Mouse (Mus musculus) T-helper 2 cell (primary cell): ENCODE measurements around the gene Prdx5.

Source experiments
- in situ Hi-C: fragments of 300-600 bp; cut with MboI, MseI; formaldehyde crosslinking; loops from one replicate; pipeline ENCODE4 v1.15.1; 2025; ENCODE audit warnings: high pct_unique_total_duplicates

Prdx5 gene

DNA sequence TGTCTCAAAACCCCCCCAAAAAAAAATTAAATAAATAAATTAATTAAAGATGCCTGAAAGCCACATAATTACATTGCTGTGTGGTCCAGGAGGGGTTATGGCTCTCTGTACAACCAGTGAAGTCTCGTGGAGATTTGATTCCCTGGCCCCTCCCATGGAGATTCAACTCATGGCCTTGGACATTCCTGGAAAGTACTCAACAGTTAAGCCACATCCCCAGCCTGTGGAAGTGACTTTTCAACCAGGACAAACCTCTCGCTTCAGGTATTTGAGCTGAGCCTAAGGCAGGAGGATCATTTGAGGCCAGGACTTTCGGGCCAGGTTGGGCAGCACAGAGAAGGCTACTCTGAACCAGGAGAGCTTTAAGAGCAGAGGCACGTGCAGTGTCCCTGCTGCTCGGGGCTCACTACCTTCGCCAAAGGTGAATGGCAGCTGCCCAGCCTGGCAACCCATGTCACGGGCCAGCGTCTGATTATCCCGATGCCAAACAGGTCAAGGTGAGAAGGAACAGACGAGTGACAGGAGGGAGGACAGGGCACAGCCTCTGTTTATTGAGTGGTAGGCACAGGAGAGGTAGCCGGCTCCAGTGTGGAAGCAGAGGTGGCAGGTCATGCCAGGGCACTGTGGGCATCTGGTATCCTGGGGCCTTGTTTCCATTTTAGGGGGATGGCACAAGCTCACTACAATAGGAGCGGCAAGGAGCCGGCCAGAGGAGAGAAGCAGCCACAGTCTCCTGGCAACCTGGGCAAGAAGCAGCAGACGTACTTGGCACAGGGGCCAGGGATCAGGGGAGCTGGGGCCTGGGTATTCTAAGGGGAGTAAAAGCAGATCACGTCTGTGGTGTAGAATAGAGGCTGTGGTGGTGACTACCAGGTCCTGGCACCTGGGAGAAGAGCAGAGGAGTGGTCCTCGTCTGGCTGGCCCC is 27.9 kb upstream of the Prdx5 start:
- in situ Hi-C loops: loop anchor here (5.0 kb wide), 1 partner anchor 39 kb away; the partner anchor contains the start of gene Plcb3

DNA sequence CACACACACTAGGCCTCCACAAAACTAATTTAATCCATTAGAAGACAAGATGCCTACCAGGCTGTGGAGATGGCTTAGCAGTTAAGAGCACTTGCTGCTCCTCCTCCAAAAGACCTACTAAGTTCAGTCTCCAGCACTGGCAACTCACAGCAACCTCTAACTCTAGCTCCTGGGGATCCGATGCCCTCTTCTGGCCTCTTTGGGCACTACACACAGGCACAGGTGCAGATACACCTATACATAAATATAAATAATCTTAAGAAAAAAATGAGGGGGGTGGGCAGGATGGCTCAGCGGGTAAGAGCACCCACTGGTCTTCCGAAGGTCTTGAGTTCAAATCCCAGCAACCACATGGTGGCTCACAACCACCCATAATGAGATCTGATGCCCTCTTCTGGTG is 26.4 kb upstream of the Prdx5 start:
- in situ Hi-C loops: loop anchor here (5.0 kb wide), 1 partner anchor 41 kb away; the partner anchor contains the start of gene Plcb3

DNA sequence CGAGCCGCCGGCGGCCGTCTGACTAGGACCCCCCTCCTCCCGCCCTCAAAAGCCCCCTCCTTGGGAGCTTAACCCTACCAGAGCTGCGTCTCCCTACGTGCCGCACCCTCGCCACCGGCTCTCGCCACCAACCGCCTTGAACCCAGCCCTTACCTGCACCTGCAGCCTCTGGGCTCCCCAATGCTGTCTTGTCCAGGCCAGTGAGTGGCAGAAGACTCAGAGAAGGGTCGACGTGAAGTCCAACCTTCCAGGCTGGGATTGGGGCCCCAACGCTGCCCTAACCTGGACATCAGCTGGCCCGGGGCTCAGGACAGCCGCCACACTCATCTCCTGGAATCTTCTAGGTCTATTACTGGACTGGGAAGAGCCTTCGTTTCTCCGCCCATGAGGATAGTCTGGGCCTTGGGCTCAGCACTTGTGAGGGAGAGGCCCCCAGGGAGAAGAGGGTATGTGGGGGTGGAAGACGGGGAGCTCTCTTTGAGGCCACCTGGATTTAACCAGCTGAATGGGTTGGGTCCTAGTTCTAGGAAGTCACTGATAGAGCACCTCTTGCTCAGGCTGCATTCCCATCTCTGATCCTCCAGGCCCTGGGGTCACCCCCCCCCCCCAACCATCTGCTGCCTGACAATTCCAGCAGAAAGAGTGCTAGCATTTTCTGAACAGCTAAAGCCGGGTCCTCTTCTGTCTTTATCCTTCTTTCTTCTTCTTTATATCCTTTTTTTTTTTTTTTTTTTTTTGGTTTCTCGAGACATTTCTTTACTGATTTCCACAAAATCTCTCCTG is 24.5 kb upstream of the Prdx5 start, which contains the start of gene Kcnk4:
Gene Kcnk4 (minus strand): TSS at position 321 of the 783 bp plus-strand sequence.
- in situ Hi-C loops: no loop called here

DNA sequence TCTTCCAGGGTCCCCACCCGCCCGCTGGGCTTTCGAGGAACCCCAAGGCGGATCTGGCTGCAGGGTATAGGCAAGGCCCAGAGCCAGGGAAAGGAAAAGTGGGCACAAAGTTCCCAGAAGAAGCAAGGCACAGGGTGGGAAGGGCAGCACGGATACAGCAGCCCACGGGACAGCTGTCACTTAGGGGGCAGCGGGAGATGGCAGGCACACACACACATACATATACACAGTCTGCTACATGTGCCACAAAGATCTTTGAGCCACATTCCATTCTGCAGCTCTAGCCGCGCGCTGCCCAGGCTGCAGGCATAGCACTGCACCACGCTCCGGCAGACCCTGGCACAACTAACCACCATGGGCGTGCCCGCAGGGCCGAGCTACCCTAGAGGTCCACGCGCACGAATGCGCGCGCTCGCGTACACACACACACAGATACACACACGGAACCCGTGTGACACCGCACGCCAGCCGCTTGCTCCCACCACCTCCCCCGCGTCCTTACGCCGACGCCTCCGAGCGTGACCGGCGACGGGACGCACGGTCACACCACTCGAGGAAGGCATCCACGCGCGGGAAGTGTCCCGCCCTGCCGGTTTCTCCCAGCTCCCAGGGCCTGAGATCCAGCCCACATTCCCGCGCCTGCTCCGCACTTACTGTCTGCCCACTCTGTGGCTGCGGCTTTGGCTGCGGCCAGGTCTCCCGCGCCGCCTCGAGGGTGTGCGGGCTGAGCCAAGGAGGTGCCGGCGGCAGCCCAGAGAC is 23.7 kb upstream of the Prdx5 start:
- in situ Hi-C loops: no loop called here

DNA sequence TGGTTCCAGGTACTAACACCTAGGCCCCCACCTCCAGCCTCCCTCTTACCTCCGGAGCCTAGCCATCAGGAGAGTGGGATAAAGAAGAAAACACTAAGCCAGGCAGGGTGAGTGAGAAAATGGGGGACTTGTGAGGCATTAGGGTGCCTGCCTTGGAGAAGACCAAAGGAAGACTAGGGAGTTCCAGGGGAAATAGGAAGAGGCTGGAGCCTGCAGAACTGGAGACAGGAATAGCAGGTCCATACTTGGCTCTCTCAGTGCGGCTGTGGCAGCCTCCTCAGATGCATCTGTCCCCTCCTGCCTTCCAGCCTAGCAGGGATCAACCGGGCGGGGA is 23.2 kb upstream of the Prdx5 start:
- in situ Hi-C loops: no loop called here

DNA sequence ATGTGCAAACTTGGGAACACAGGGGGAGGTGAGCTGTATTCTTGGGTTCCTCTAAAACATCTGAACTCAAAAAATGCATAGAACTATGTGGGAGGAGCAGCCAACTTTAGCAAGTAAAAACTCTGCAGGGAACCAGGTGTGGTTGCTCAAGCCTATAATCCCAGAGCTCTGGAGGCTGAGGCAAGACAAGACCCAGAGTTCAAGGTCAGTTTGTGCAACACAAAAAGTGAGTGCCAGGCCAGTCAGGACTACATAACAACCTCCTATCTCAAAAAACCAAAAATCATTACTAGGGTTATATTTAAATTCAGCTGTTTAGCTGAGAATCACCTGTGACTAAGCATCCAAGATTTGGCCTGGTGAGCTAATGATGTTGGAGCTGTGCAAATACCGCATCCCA is 22.1 kb upstream of the Prdx5 start:
- in situ Hi-C loops: no loop called here

DNA sequence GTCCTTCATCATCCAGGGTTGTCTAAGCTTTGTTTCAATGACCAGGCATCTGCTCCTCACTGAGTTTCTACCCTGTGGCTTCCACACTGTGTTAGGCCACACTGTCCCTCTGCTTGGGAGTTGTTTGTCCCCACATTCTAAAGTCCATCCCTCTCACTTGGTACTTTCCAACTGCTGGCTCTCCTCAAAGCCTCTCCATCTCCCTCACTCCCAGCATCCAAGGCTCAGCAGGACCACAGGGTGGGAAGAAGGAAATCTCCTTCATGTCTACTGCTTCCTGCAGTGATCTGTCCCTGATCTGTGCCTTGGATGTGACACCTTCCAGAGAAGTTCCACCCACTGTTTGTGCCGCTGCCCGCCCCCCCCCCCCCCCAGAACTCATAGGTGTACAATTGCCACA is 21.1 kb upstream of the Prdx5 start:
- in situ Hi-C loops: no loop called here

DNA sequence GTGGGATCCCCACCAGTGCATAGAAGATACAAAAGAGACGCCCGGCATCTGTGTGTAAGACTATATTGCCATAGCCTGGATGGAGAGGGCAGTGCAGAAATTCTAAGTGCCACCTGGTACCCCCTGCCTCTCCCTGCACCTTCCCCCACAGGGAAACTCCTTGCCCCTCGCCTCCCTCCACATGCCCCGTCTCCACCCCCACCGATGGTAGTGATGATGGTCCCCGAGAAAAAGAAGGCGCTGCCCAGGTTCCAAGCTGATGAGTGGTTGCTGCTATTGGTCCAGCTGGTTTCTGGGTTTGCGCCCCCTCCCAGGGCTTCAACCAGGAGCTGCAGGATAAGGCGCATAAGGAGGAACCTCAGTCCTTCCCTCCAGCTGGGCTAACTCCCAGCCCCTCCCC is 18.2 kb upstream of the Prdx5 start:
- in situ Hi-C loops: no loop called here

DNA sequence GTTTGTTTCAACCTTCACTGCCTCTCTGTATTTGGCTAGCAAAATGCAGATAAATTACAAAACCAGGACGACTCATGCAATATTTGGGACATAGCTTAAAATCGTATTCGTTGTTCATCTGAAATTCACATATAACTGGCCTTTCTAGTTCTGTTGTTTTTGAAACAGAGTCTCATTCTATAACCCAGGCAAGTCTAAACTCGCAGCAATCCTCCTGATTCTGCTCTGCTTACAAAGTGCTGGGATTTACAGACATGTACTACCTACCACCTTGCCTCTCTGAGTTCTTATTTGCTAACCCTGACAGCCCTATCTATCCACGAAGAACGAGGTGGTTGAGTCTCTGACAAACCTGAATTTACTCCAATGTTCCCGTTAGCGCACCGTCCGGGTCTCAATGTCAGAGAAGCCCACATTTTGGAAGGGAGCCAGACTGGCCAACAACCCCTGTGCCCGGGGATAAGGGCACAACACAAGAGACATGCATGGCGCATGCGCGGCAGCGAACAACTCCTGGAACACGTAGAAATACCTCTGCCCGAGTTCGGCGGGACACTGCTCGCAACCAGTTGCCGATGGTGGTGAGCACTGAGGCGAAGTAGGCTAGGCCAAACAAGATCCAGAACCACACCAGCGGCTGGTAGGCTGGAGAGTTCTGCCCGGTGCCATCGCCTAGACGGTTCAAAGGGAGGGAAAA is 16.8 kb upstream of the Prdx5 start:
- in situ Hi-C loops: no loop called here

DNA sequence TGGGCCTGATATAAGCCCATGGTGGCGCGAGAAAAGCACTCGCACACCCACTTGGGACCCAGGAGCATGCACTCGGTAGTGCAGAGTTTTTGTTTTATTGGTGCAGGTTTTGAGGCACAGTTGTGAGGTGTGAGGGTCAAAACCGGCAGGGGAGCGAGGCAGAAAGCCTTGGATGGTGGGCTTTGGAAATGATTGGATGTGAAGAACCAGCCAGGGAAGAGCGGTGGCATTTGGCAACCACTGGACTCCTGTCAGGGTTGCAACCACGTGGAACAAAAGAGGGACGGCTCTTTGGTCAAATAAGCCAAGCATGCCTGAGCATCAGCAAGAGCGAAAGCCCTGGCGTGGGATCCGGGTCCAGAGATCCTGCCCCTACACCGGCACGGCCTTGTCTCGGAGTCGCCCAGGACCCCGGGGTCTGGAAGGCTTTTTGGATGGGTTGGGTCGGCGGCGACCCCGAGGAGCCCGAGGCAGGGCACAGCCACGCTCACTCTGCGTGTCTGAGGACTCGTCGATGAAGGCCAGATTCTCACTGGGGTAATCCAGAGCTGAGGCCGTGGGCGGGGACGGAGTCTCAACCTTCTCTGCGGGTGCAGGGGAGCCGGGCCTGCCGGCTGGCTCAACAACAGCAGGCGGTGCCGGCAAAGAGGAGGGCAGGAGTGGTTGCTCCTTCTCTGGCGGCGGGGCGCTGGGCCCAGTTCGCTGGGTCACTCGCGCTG is 15.9 kb upstream of the Prdx5 start:
- in situ Hi-C loops: no loop called here

DNA sequence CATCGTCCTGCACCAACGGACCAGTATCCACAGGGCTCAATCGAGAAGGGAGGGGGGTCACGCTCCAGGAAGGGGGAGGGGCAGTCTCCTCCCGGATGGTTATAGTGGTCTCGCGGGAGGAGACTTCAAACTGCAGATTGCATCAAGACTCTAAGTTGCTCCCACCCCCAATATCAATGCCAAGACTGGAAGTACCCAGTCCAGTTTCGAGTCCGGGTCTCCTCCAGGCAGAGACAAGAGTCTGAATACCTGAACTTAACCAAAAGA is 15.3 kb upstream of the Prdx5 start, which contains the start of gene Catsperz:
Gene Catsperz (minus strand): TSS at position 74 of the 267 bp plus-strand sequence.
- in situ Hi-C loops: no loop called here

DNA sequence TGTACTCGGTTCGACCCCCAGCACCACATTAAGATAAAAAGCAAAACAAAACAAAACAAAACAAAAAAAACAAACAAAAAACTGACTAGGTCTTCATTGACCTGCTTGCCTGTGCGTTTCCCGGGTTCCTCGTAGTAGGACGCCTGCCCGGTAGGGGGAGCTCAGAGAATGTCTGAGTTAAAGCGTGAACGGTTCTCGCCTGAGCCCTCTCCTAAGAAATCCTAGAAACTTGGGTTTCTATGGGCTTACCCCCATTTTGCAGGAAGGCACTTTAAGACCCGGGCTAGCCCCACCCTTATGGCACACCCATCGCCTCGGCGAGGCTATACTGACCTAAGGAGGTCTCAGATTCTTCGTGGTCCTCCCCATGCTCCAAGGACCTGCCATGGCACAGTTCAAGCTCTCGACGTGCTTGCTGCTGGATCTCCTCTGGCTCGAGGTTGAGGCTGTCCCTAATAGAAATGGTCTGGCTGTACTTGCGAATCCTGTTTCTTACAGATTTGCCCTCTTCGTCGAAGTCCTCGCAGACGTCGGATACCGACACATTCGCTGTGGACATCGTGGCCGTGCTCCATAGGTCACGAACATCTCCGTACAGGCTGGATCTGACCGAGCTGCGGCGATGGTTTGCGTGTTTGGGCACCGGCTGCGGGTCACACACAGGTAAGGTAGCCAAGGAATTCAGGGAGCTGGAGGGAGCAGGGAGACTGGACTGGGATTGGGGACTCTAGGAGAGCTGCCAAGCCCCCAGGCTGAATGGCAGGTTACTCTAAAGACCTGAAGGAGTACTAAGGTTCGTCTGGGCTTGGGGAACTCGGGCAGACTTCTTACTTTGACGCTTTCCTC is 14.8 kb upstream of the Prdx5 start:
- in situ Hi-C loops: no loop called here

DNA sequence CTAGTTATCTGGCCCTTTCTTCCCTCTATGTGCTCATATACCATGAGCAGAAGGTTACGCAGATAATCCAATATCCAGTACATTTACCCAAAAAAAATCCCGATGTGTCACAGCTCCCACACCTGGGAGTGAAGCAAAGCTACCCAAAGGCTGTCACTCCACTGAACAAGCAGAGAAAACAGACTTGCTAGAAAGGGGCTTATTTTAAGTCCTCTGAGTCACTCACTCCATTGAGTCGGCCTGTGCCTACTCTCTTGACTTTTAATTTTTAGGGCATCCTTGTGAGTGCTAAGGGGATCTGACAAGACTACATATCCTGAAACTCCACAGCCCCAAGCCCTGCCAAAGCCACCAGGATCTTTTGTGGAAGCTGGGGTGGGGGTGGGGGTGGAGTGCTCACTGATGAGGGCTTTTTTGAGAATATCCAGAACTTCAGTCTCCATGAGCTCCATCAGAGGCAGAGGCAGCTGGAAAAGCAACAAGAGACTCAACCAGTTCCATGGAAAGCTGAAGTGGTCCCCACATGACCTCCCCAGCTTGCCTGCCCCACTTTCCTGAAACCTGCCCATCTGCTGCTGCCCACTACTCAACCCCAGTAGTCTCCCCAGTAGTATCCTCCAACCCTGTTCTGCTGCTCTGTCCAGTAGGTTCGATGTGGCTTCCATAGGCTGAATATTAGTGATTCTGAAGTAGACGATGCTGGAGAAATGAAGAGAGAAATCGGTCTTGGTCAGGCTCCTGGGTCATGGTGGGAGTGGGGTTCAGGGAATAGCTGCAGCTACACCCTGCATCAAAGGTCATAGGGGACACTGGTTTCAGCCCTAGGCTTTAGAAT is 13.2 kb upstream of the Prdx5 start:
- in situ Hi-C loops: no loop called here

DNA sequence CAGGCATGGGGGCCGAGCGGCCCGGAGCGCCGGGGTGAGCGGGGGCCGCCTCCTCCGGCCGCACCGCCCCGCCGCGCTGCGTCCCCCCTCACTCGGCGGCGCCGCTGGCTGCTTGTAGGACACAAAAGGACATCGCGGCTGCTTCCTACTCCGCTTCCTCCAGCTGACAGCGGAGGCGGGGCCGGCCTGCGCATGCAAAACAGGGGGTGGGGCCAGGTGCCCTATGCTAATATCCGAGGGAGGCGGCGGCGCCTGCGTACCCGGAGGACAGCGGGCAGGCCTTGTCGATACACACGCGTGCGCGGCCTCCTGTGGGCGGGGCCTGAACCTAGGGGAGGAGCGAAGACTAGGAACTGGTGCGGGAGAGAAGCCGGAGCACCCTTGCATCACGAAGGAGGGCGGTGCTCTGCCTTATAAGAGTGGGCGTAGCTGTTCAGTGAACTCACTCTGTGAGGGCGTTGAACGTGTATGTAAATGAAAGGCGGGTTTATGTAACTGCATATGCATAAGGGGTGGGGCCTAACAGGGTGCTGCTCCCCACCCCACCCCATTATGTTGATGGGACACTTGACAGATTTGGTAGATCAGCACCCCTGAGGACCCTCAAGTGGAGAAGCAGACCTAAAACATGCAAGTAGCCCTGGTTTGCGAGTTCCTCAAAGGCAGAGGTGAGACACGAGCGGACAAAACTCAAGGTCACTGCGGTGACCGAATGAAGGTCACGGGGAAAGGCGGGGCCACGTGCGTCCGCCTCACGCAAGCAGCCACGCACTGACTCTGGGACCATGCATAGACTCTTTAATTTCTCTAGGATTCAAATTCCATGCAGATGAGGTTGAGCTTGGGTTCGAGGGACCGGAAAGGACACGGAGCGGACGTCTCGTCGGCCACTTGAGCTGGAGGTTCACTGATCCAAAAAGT is 12.0 kb upstream of the Prdx5 start, which contains the start of gene Esrra:
Gene Esrra (minus strand): TSS at position 167 of the 921 bp plus-strand sequence.
- in situ Hi-C loops: no loop called here

DNA sequence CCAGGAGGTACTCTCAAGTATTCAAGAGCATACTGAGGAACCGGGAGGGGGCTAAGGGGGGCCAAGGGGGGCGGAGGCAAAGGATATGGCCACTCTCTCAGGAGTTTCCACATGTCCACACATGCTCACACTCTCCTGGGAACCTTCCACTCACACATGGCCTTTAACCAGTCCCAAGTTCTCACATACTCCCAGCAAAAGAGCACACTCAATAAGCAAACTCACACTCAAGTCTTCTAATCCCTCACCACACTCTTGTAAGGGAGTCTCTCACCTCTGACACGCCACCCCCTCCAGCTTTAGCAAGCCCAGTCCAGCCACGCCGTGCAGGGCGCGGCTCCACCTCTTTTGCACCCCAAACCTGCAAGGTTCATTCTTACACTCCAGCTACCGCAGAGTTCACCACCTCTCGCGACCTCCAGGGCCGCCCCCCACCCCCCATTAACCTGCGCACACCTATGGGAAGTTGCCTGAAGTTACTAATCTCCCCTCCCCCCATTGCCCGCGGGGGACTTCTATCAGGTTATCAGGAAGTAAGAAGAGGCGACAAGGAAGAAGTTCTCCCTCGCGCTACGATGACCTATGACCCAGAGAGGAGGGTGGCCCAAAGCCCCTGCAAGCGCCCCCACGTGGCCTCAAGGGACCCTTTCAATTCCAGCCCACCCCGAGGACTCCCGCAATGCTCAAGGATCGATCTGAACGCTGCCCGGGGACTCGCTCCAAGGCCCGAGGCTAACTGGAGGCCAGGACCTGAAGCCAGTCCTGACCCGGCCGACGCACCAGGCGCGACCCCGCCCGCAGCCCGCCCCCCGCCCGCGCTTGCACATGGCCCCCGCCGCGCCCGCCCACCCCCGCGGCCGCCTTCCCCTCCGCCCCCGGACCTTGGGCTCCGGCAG is 11.1 kb upstream of the Prdx5 start:
- in situ Hi-C loops: no loop called here

DNA sequence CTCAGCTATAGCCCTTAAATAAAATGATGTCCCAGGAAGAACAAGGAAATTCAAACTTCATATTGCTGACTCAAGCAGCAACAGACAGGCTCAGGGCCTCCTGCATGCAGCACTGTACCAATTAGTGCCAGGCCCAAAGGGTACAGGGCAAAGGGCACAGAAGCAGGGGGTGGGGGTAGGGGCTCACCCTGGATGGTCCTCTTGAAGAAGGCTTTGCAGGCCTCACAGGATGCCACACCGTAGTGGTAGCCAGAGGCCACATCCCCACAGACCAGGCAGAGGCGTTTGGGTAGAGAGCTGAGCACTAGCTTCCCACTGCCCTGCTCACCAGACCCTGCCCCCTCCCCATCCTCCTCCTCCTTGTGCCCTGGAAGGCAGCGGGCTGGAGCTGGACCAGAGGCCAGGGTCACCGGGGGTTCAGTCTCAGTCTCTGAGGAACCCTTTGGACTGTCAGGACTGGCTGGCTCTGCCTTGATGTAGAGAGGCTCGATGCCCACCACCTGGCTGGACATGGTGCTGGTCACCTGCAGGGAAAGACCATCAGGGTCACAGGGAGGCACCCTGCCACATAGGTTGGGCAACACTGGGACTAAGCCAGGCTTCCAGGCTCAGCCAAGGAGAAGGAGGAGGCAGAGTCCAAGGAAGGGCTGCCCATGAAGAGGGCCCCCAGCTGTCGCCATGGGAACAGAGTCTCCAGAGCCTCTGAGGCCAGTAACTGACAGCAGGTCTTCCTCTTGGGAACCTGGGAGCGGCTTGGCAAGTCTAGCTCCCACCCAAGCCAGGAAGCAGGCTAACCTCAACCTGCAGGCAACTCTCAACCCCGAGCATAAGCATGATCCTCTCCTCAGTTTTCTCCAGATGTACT is 10.2 kb upstream of the Prdx5 start:
- in situ Hi-C loops: no loop called here
